Mouse (Mus musculus) neural tube, embryonic 14.5 days (tissue): ENCODE data around the gene Egln2. TPM values are rescaled to one million over a fixed set of nuclear protein-coding genes. Genes with fewer than 3 reads are reported as not detected.
A peak's percentile ranks its signal among the peaks of the same experiment; 100 is the strongest.

Source experiments
- ATAC-seq: fragments of 200-750 bp; cut with Nextera tagmentation; 2 replicates; pipeline ENCODE4 v1.8.0; 2017; ENCODE audit warnings: low read depth, mild to moderate bottlenecking, moderate TSS enrichment, moderate library complexity
- H3K27ac ChIP-seq: fragments of 300-500 bp; sonication (generic); 2 replicates; pipeline ENCODE4 v1.5.1; 2014; ENCODE audit warnings: low read depth, mild to moderate bottlenecking, control low read depth, low read length, moderate library complexity, mixed read lengths
- H3K27me3 ChIP-seq: fragments of 300-500 bp; sonication (generic); 2 replicates; pipeline ENCODE4 v1.6.1; 2014; ENCODE audit warnings: low read length; ENCODE audit not compliant: control insufficient read depth, insufficient read depth
- H3K36me3 ChIP-seq: fragments of 300-500 bp; sonication (generic); 2 replicates; pipeline ENCODE4 v1.6.1; 2014; ENCODE audit warnings: low read length, mixed read lengths; ENCODE audit not compliant: control insufficient read depth, insufficient read depth
- H3K4me1 ChIP-seq: fragments of 300-500 bp; sonication (generic); 2 replicates; pipeline ENCODE4 v1.6.1; 2014; ENCODE audit warnings: low read length; ENCODE audit not compliant: control insufficient read depth, insufficient read depth
- H3K4me2 ChIP-seq: fragments of 300-500 bp; sonication (generic); 2 replicates; pipeline ENCODE4 v1.6.1; 2014; ENCODE audit warnings: mild to moderate bottlenecking, low read depth, low read length, control low read depth
- H3K4me3 ChIP-seq: fragments of 300-500 bp; sonication (generic); 2 replicates; pipeline ENCODE4 v1.5.1; 2014; ENCODE audit warnings: low read depth, low read length, control low read depth, mixed read lengths
- H3K9ac ChIP-seq: fragments of 300-500 bp; sonication (generic); replicated peaks from 2 replicates; pipeline ENCODE4 v1.6.1; 2014; ENCODE audit warnings: low read depth, mild to moderate bottlenecking, control low read depth, low read length, mixed read lengths
- H3K9me3 ChIP-seq: fragments of 300-500 bp; sonication (generic); 2 replicates; pipeline ENCODE4 v1.6.1; 2016; ENCODE audit warnings: low read length; ENCODE audit not compliant: control insufficient read depth
- WGBS: fragments of 180-500 bp; shearing (Covaris S2); extraction: QIAGEN DNeasy Blood & Tissue Kit; methylation state at CpG from one replicate; pipeline ENCODE4 v1.1.7; 2014; 5-methylcytosine and 5-hydroxymethylcytosine counted together
- polyA plus RNA-seq: library from polyadenylated mRNA; unstranded; fragments of >200 nt; fragmentation: Nextera tagmentation; extraction: Ambion mirVana; gene quantifications from 2 replicates; pipeline ENCODE4 v1.2.1, GENCODE M21; 2014

The Egln2 gene
- polyA plus RNA-seq = 46.9 and 48.3 TPM in 2 replicates

DNA sequence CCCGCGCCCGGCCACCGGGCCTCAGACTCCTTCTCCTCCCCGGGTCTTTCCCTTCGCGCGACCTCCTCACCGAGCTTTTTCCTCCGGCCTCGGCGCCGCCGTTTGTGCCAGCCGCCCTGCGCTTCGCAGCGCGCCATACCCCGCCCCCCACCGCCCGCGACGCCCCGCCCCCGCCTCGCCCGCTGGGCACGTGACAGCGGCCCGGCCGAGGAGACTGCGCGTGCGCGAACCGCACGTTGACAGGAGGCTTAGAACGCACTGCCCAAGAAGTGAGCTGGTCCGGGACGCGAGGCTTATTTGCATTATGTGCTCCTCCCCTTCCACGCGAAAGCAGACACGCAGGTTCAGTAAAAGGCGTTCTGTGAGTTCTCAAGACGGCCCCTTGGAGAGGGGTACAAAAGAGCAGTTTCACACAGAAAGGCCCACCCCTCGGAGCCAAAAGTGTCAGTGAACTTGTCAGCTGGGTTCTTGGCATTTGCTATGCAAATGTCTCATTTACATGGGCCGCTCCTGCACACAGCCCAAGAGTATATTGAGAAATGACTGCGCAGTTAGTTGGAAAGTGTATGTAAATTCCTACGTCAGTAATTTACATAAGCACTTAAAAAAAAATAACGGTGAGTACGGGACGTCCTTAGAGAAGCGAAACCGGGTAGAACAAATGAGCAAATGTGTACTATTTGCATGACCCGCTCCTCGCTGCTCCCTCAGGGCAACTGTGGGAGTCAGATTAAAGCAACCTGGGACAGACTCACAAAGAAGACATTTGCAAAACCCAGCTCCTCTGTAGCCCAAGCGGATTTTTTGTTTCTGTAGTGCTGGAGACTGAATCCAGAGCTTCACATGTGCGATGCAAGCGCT is at the start of gene Egln2:
Gene Egln2 (minus strand): TSS at position 189 of the 861 bp plus-strand sequence.
- Histone ChIP-seq H3K27me3 (no peaks in the 10 kb centered on the region), H3K36me3 (peaks cover 4% of the 10 kb centered on the region; the same call in 1 of the 2 replicates), H3K9me3 (no peaks in the 10 kb centered on the region), H3K4me1 (peaks cover 42% of the 10 kb centered on the region), H3K27ac (peak within 1 kb of the TSS; percentile 98), H3K9ac (peak within 1 kb of the TSS; percentile 78), H3K4me2 (peak within 1 kb of the TSS; percentile 73), H3K4me3 (peak within 1 kb of the TSS; percentile 70)
- peak; percentile 79 for ATAC-seq
- 1% methylated on average over 61 of the region's 61 CpGs for WGBS

DNA sequence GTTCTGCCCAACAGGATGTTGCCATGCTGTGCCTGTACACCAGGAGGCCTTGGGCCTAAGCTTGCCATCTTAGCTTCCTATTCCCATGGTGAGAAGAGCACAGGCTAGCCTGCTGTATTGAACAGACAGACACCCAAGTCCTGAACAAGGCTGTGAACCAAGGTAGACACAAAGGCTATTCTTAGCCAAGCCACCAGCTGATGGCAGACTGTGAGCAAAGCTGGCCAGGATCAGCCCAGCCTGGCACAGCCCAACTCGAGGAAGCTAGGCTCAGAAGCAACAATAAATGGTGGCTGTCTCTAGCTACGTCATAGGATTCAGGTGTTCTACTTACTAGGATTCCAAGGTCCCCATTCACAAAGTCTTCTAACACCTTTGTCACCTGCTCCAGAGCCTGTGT is 46.0 kb upstream of the Egln2 start:
- H3K27me3 ChIP-seq = no peaks in the 10 kb centered on the region
- H3K4me2 ChIP-seq = no peak overlapping the region
- H3K9ac ChIP-seq = no peak overlapping the region
- no peaks in the 10 kb centered on the region for H3K4me1 ChIP-seq
- H3K9me3 ChIP-seq = no peaks in the 10 kb centered on the region
- H3K36me3 ChIP-seq = peaks cover 58% of the 10 kb centered on the region
- no peak overlapping the region for H3K27ac ChIP-seq
- no peak overlapping the region for H3K4me3 ChIP-seq
- no peak for ATAC-seq
- WGBS = 85% methylated on average over 2 of the region's 2 CpGs

DNA sequence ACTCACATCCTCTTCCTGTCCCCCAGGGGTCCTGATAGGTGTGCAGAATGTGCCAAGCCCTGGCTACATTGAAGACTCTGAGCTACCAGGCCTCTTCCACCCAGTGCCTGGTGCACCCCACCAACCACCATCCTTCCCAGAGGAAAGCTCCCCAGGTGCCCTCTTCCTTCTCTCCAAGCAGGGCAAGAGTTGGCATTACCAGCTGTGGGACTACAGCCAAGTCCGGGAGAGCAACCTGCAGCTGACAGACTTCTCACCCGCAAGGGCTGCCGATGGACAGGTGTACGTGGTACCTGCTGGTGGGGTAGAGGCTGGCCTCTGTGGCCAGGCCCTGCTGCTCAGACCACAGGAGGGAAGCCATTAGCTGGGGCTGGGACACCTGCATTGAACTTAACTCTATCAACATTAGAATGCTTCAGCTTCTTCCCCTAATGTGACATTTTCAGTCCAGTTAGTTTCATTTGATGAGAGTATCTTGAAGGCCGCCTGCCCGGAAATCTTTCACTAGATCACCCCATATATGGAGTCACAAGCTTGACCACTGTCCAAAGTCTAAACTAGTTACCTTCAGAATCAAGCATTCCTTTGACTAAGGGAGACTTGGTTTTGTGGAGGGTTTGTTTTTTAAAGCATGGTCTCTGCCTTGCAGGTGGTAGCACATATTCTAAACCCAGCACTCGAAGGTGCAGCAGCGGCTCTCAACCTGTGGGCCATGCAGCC is 37.3 kb upstream of the Egln2 start:
- Histone ChIP-seq H3K4me1 (no peaks in the 10 kb centered on the region), H3K27ac (no peak overlapping the region), H3K9me3 (no peaks in the 10 kb centered on the region), H3K4me2 (no peak overlapping the region), H3K36me3 (peaks cover 23% of the 10 kb centered on the region; the same call in 1 of the 2 replicates), H3K27me3 (no peaks in the 10 kb centered on the region), H3K9ac (no peak overlapping the region), H3K4me3 (no peak overlapping the region)
- WGBS = 97% methylated on average over 8 of the region's 8 CpGs
- no peak for ATAC-seq

DNA sequence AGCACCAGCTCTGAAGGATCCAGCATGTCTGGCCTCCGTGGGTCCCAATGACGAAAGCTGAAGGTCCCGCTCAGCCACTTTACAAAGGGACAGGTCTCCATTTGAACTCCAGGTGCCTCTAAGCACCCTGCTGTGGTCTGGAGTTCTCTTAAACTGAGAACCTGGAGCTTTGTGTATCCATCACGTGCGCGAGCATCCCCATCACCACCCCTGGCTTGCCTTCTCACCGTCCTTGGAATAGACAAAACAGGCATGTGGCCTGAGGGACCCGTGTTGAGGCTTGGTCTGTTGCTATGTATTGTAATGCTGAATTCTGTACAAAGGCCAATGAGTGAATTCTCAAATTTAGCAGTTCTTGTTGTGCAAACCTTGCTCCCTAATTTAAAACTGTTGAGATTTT is 32.2 kb upstream of the Egln2 start:
- Histone ChIP-seq H3K27me3 (no peaks in the 10 kb centered on the region), H3K36me3 (0 out of 2 replicates have a peak, but pooled peaks cover 4% of the 10 kb centered on the region), H3K9me3 (no peaks in the 10 kb centered on the region), H3K4me1 (peaks cover 14% of the 10 kb centered on the region), H3K27ac (no peak overlapping the region), H3K4me3 (no peak overlapping the region), H3K9ac (no peak overlapping the region), H3K4me2 (no peak overlapping the region)
- WGBS = 95% methylated on average over 8 of the region's 8 CpGs
- ATAC-seq = no peak

DNA sequence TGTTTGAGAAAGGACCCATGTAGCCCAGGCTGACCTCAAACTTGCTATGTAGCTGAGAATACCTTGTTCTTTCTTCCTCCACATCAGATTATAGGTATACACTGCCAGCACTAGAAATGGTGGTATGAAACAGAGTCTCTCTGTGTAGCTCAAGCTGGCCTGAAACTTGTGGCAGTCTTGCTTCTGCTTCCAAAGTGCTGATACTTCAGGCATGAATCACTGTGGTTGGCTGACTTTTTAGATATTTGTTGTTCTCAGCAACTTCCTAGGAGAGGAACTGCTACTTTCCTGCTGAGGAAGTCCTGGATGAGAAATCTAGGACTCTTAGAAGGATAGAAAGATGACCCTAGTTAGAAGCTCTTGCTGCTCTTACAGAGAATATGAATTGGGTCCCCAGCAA is 31.8 kb upstream of the Egln2 start:
- Histone ChIP-seq H3K4me3 (no peak overlapping the region), H3K27ac (no peak overlapping the region), H3K4me1 (peaks cover 18% of the 10 kb centered on the region), H3K9ac (no peak overlapping the region), H3K27me3 (no peaks in the 10 kb centered on the region), H3K4me2 (no peak overlapping the region), H3K9me3 (no peaks in the 10 kb centered on the region), H3K36me3 (0 out of 2 replicates have a peak, but pooled peaks cover 2% of the 10 kb centered on the region)
- ATAC-seq = no peak

DNA sequence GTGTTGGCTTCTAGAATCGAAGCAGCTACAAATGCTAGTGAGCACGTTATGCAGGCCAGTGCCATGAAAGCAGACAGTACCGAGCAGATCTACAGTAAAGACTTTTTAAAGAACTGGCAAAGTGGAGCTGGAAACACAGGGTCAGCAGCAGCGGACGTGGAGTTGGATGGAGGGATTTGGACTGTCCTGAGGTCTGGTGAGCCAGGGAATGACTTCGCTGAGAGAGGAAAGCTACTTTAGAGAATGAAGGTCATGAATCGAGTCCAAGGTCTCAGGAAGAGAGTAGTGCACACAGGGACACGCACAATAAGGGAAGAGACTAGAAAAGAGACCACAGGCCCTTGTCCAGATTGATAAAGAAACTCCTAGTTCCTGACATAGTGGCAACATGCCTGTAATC is 31.0 kb upstream of the Egln2 start:
- no peak overlapping the region for H3K4me3 ChIP-seq
- peaks cover 18% of the 10 kb centered on the region for H3K4me1 ChIP-seq
- 0 out of 2 replicates have a peak, but pooled peaks cover 2% of the 10 kb centered on the region for H3K36me3 ChIP-seq
- H3K27ac ChIP-seq = no peak overlapping the region
- no peaks in the 10 kb centered on the region for H3K9me3 ChIP-seq
- no peak for ATAC-seq
- no peak overlapping the region for H3K9ac ChIP-seq
- 93% methylated on average over 8 of the region's 8 CpGs for WGBS
- H3K27me3 ChIP-seq = no peaks in the 10 kb centered on the region
- no peak overlapping the region for H3K4me2 ChIP-seq

DNA sequence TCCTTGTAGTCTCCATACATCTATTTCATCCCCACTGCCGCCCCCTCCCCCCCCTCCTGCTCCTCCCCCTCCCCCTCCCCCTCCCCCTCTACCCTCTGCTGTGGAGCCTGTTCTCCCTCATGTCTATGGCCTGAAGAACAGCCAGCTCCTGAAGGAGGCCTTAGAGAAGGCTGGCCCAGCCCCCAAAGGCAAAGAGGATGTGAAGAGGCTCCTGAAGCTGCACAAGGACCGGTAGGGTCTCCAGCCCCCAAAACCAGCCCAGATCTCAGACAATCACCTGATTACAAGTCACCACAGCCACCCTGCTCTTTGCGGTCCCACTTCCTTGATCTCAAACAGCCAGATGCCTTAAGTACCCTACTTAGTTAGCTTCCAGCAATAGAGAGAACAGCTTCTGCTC is 30.5 kb upstream of the Egln2 start:
- Histone ChIP-seq H3K4me3 (no peak overlapping the region), H3K27me3 (no peaks in the 10 kb centered on the region), H3K27ac (no peak overlapping the region), H3K36me3 (peaks cover 4% of the 10 kb centered on the region), H3K9ac (no peak overlapping the region), H3K4me1 (peaks cover 18% of the 10 kb centered on the region), H3K4me2 (no peak overlapping the region; the same call in 1 of the 2 replicates), H3K9me3 (no peaks in the 10 kb centered on the region)
- 86% methylated on average over 3 of the region's 3 CpGs for WGBS
- ATAC-seq = no peak

DNA sequence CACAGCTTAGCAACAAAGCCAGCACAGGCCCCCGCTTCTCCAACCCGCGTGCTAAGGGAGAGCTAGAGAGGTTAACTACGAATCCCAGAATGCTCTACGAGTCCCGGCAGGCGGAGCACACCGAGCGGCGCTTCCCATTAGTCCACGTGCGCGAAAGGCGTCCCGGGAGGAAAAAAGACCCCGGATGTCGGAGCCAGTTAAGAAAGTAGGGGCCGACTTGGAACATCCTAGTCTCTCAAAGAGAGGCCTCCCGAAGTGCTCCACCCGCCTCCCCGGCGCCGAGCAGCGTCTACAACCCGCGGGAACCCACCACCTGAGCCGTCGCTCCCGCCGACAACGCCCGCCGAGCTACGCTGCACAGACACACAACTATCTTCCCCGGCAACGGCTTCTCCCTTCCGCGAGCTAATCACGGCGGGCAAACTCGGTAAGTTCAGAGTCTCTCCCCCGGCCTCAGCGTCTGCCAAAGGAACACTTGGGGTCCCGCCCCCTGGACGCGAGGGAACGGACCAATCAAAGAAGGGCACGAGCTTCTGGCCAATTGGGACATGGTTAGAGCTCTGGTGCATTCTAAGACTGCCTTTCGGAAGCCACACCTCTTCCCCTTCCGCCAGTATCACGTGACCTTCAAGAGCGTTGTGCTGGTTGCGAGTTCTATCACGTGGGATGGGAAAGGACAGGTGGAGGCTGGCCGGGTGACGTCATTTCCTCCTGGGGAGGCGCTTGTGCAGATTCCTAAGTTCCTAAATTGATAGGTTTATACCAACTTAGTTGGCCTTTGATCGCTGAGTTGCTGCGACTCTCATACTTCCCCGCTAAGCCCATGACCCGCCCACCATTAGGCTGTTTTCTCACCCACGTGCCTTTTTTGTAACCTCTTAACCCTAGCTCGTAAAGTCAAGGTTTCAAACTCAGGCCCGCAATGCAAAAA is 29.3 kb upstream of the Egln2 start, which contains the start of the genes BC024978 and Snrpa:
Gene BC024978 (plus strand): TSS at position 101 of the 931 bp plus-strand sequence.
Gene Snrpa (minus strand): TSS at position 591 of the 931 bp plus-strand sequence.
- H3K4me3 ChIP-seq = peak within 1 kb of the TSS; percentile 79
- no peaks in the 10 kb centered on the region for H3K9me3 ChIP-seq
- H3K27me3 ChIP-seq = no peaks in the 10 kb centered on the region
- ATAC-seq = peak; percentile 99
- peak within 1 kb of the TSS; percentile 96 for H3K27ac ChIP-seq
- peaks cover 16% of the 10 kb centered on the region for H3K36me3 ChIP-seq
- H3K4me2 ChIP-seq = peak within 1 kb of the TSS; percentile 84
- peaks cover 18% of the 10 kb centered on the region for H3K4me1 ChIP-seq
- H3K9ac ChIP-seq = peak within 1 kb of the TSS; percentile 75
- WGBS = under 1% methylated on average over 61 of the region's 64 CpGs
